Mouse (Mus musculus) splenic B cell, adult 2 months (primary cell): ENCODE data around the gene Smarcd2.

Experiments used
- DNase-seq: peaks from one replicate; pipeline ENCODE4 v3.0.0-alpha.2; 2011; ENCODE audit warnings: low read depth, low spot score
- H3K27me3 ChIP-seq: 2 replicates; pipeline ENCODE4 v1.6.1; 2012; ENCODE audit warnings: mild to moderate bottlenecking, low read length, moderate library complexity, mixed read lengths; ENCODE audit not compliant: control insufficient read depth, poor library complexity, insufficient read depth, severe bottlenecking
- H3K36me3 ChIP-seq: 2 replicates; pipeline ENCODE4 v1.6.1; 2012; ENCODE audit warnings: mild to moderate bottlenecking, low read length, moderate library complexity, mixed read lengths; ENCODE audit not compliant: control insufficient read depth, poor library complexity, insufficient read depth, severe bottlenecking

Gene Smarcd2

DNA sequence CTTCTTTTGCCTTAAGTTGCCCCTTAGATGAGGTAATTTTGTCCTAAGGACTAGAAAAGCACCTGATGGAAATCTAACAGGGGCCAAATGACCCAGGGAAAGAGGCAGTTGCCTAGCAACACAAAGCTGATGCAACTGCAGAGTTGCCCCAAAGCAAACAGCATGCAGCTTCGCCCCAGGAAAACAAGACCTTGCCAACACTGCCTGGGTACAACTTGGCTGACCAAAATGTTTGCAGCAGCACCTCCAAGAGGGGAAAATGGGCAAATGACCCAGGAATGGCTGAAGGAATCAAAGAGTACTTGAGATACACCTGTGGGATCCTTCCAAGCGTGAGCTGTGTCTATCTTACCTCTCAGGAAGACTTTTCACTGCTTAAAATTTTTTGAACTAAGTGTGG, 19.1 kb upstream of the Smarcd2 start:
- Histone ChIP-seq H3K27me3 (no peaks in the 10 kb centered on the region), H3K36me3 (no peaks in the 10 kb centered on the region)
- no peak for DNase-seq

DNA sequence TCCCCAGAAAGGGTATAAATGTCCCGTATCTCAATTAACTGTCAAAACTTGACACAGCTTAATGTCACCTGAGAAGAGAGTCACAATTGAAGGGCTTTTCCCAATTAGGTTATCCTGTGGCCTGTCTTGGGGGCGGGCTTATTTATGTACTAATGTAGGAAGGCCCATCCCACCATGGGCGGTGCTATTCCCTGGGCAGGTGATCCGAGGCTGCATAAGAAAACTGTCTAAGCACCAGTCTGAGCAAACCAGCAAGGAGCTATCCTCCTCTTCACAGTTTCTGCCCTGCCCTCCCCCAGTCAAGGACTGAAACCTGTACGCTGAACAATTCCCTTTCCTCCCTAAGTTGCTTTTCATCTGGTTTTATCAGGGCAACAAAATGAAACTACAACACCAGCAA, 17.6 kb upstream of the Smarcd2 start:
- H3K36me3 ChIP-seq = no peaks in the 10 kb centered on the region
- H3K27me3 ChIP-seq = no peaks in the 10 kb centered on the region
- DNase-seq = no peak

DNA sequence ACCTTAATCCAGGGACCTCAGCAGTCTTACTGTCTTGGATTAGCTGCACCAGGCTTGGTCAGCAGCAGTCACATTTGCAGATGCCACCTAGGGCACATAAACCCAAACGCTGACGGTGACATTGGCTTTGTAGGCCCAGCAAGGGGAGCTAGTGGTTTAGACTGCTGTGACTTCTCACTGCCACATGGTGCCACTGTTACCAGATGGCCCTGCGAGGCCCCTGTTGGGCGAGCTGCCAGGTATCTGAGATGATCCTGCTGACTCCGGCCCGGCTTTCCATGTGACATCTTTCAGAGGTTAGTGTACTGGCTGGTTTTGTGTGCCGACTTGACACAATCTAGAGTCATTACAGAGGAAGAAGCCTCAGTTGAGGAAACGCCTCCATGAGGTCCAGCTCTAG, 16.6 kb upstream of the Smarcd2 start:
- DNase-seq = peak; percentile 63
- Histone ChIP-seq H3K36me3 (no peaks in the 10 kb centered on the region), H3K27me3 (no peaks in the 10 kb centered on the region)

DNA sequence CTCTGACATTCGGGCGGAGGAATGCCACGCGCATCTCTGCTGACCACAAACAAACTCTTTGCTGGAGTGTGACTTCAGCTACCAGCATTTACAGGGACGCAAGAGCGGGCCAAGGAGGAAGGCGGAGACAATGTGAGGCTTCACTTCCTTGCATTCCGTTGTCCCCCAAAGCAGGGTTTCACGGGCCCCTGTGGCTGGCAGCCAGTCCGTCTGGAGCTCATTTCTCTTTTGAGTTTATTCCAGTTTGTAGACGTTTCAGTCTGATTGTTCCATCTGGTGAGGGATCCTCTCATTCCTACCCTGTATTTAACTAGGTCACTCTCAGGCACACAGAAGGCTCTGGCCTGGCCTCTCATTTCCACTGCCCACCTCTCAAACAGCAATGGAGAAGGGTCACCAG, 14.2 kb upstream of the Smarcd2 start:
- DNase-seq = no peak
- H3K36me3 ChIP-seq = no peaks in the 10 kb centered on the region
- no peaks in the 10 kb centered on the region for H3K27me3 ChIP-seq

DNA sequence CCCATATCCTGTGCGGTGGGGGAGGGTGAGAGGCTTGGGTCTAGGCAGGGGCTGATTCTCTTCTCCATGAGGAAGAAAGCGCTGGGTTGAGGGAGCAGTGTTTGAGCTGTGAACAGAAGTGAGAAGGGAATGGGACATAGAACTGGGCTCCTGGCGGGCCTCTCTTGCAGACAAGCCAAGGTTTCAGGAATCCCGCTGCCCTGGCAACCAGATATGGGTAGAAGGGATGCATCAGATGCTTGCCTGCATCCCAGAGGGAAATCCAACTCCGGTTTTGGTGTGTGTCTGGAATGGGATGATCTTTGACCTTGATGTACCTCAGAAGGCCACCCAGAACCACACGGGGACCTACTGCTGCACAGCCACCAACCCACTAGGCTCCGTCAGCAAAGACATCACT, 13.4 kb upstream of the Smarcd2 start:
- no peak for DNase-seq
- H3K27me3 ChIP-seq = no peaks in the 10 kb centered on the region
- H3K36me3 ChIP-seq = no peaks in the 10 kb centered on the region

DNA sequence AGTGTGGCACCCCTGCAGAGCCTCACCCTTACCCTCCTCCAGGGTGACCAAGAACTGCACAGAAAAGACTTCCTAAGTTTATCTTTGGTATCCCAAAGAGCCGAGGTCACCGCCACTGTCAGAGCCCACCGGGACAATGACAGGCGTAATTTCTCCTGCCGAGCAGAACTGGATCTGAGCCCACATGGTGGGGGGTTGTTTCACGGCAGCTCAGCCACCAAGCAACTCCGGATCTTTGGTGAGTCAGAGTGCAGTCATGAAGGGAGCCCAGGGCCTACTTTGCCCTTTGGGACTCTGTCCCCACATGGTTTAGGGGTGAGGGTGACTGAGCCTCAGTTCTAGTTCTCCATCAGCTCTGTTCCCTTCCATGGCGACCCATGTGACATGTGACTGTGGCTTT, 11.4 kb upstream of the Smarcd2 start:
- Histone ChIP-seq H3K36me3 (no peaks in the 10 kb centered on the region), H3K27me3 (no peaks in the 10 kb centered on the region)
- DNase-seq = no peak

DNA sequence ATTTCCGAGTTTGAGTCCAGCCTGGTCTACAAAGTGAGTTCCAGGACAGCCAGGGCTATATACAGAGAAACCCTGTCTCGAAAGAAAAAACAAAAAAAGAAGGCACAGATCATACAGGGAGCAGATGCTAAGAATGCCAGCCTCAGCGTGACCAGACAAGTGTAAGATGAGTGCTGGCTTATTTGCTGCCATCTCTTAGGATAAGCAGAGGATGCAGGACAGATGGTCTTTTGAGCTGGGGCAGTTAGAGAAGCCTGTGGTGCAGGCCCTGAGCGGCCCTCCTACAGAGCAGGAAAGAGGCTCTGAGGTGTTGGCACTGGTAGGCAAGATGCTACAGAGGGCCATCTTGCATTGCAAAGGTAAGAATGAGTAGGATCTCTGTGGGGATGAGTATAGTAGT, 10.6 kb upstream of the Smarcd2 start:
- Histone ChIP-seq H3K36me3 (no peaks in the 10 kb centered on the region), H3K27me3 (no peaks in the 10 kb centered on the region)
- DNase-seq = no peak

DNA sequence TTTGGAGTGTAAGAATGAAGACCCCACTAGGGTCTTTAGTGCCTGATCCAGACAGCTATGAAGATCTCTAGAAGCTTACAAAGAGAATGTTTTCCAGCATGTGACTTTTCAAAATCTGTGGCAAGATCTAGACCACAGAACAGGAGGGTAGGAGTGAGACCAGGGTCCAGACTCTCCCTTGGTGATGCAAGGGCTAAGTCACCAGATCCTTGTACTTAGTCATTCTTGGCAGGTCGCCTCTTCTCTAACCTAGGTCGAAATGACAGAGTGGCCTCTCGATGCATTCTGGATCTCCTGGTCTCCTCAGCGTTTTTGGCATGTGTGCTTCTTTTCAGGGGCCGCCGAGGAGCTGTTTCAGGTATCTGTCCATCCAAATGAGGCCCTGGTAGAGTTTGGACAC, 9.7 kb upstream of the Smarcd2 start:
- no peaks in the 10 kb centered on the region for H3K36me3 ChIP-seq
- H3K27me3 ChIP-seq = no peaks in the 10 kb centered on the region

DNA sequence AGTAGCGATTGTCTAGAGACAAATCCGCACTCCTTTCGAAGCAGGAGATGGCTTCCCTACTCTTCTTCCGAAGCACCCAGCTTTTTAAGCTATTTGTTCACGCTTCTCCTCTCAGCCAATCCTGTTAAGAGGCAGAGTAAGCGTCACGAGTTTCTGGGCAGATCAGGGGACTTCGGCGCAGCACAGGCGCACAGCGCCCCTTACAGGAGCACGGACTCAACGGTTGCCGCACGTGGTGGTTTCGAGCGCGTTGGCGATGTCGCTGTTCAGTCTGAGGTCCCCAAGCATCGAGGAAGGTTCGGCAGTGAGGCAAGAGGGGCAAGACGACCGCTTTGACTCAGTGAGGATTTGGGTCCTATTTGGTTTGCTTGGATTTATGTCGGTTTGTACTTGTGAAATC, 3.7 kb upstream of the Smarcd2 start, which contains the start of gene Tcam1:
Gene Tcam1, plus strand, starts transcription at position 219 of the 400 bp plus-strand sequence.
- peak; percentile 99 for DNase-seq
- Histone ChIP-seq H3K36me3 (no peaks in the 10 kb centered on the region), H3K27me3 (no peaks in the 10 kb centered on the region)

More for the DNA sequence above, 9.7 kb upstream of the Smarcd2 start:
- DNase-seq = no peak

DNA sequence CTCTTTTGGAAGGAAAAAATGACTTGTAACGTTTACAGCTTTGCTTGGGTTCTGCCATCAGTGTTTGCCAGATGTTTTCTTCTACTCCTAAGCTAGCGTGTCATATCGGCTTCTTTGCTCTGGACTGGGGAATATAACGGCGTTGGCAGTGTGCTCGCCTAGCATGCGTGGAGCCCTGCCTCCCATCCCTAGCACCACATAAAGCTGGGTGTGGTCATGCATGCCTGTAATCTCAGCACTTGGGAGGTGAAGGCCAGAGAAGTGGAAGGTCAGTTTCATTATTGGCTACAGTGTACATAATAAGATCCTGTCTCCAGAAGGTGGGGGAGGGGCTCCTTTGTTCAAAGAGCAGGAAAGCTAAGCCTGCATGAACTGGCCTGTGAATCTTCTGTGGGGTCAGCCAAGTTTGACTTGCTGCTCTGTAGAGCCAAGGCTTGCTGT, 2.2 kb upstream of the Smarcd2 start:
- H3K36me3 ChIP-seq = no peaks in the 10 kb centered on the region
- DNase-seq = no peak

DNA sequence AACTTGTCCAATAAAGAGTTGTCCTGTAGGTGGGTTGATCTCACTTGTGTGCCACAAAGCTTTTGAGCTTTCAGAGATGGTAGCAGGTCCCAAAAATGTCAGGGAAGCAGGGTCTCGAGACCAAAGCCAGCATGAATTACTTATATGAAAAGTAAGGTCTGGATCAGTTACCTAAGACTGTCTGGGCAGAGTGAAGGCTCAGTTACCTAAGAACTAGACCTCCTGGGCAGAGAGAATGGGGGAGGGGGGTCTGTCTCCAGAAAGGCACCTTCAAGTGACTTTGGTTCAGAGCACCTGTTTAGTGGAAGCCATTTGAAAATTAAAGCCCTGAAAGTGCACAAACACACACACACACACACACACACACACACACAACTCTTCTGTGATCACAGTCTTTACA, 1.6 kb upstream of the Smarcd2 start:
- H3K36me3 ChIP-seq = no peaks in the 10 kb centered on the region
- H3K27me3 ChIP-seq = no peaks in the 10 kb centered on the region
- no peak for DNase-seq

More for the DNA sequence above, 2.2 kb upstream of the Smarcd2 start:
- H3K27me3 ChIP-seq = no peaks in the 10 kb centered on the region

DNA sequence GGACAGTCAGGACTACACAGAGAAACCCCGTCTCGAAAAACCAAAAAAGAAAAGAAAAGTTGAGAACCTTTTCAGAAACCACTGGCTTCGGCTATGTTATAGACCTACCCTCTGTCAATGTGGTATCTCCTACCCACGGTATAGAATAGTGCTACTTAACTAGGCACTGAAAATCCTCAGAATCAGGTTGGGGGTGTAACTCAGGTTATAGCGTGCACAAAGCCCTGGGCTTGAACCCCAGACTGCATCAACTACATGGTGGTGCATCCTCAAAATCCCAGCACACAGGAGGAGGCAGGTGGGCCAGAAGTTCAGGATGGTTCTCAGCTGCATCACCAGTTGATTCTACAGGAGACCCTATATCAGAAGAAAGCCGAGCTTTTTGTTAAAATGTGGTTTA, 1.0 kb upstream of the Smarcd2 start:
- Histone ChIP-seq H3K36me3 (no peaks in the 10 kb centered on the region), H3K27me3 (no peaks in the 10 kb centered on the region)
- no peak for DNase-seq

DNA sequence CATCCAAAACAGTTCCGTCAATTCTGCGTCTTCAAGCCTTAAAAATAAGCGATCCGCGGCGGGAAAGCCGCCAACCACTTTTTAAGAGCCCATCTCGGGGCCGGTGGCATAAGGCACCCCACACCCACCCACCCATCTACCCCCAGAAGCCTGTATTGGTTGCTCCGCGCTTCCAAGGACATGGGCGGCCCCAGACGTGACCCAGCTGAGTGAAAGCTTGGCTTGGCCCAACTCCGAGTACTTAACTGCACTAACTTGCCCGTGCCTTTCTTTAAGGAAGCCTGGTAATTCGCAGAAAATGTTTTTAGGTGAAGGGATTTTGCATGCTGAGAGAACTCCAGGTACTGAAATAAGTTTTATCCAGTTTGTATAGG, 526 bp upstream of the Smarcd2 start:
- DNase-seq = no peak
- no peaks in the 10 kb centered on the region for H3K36me3 ChIP-seq
- H3K27me3 ChIP-seq = no peaks in the 10 kb centered on the region

DNA sequence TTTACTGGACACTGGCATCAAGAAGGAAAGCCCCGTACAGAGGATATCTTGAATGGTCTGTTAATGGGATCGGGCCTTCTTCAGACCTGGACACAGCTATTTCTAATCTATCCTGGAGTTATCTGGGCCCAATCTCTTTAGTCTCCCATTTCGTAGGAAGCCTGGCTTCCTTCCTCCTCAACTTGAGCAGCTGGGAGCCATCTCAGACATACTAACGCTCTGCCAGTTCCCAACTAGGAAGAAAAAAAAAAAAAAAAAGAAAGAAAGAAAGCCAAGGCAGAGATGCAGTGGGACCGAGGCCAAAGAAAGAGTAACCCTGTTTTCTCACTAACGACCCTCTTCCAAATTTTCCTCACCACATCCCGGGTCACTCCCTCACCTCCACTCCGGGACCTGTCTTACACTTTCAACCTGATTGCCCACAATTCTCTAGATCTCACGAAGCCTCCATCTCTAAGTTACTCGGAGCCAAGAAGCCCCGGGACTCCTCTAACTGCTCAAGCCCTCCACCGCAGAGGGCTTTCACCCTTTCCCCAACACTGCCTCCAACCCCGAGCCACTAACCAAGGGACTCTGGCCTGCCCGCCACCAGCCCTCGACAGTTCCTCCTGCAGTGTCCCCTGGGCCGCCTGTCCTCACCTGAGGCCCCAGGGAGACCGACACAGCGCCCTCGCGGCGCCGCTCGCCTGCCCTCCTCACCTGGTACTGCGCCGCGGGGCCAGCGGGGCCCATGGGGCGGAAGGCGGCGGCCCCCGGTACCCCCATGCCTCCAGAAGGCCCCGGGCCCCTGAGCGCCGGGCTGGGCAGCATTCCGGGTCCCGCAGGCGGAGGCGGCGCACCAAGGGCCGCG, 753 bp downstream of the Smarcd2 start:
- Histone ChIP-seq H3K36me3 (peaks cover 5% of the 10 kb centered on the region; the same call in 1 of the 2 replicates), H3K27me3 (no peaks in the 10 kb centered on the region)
- DNase-seq = peak; percentile 58

DNA sequence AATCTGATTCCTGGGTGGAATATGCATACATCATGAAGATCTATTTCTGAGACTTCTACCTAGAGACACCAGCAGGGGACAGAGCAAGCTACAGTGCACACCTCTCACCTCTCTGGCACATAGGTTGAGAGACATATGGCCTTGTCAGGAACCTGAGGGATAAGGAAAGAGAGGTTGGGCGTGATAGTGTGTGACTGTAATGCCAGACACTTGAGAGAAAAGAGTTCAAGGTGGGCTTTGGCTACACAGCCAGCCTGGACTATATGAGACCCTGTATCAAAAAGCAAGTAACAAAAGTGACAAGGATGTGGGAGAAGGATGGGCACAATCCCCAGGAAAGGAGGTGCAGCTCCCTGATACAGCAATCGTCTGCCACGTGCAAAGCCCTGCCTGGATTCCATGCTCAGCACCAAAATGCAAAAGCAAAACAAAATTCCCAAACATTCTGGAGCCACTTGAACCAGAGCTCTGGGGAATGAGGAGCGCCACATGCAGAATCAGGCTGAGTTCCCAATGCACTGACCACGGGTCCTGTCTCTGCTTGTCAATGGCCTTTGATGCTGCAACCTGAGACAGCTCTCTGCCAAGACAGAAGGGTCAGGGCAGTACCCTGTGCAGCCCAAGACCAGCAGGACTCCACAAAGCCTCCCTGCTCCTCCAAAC, 1.5 kb downstream of the Smarcd2 start:
- no peaks in the 10 kb centered on the region for H3K27me3 ChIP-seq
- no peak for DNase-seq

More for the DNA sequence above, 1.5 kb downstream of the Smarcd2 start:
- peaks cover 6% of the 10 kb centered on the region; the same call in 1 of the 2 replicates for H3K36me3 ChIP-seq
